Mouse (Mus musculus) spleen, adult 2 months (tissue): ENCODE data around the gene Thsd7a.

Source experiments
- CTCF ChIP-seq: fragments of 200-500 bp; IDR thresholded peaks from 2 replicates; pipeline ENCODE4 v1.5.1; 2011; ENCODE audit warnings: mild to moderate bottlenecking, inconsistent platforms; ENCODE audit not compliant: insufficient read depth, insufficient read length, insufficient replicate concordance; ENCODE audit errors: extremely low read depth
- POLR2A ChIP-seq: fragments of 200-500 bp; IDR thresholded peaks from 2 replicates; pipeline ENCODE4 v1.6.1; 2011; ENCODE audit warnings: low read depth, low read length, inconsistent platforms

GRCm38 (mm10) chr6:12350753-12351152 is 398.5 kb downstream of the Thsd7a start:
- no peak for TF ChIP-seq CTCF
- no peak for TF ChIP-seq POLR2A
